Mouse (Mus musculus) embryo, embryonic 9.5 days (tissue): ENCODE measurements around the gene Man1a2.

ENCODE experiments used
- DNase-seq: peaks from one replicate; pipeline ENCODE4 v3.0.0-alpha.2; 2017; ENCODE audit errors: extremely low spot score

Man1a2 gene

GRCm38 (mm10) chr3:100568443-100569390 is 116.6 kb downstream of the Man1a2 start:
- peak; percentile 2 for DNase-seq

- no peak for DNase-seq
Observed at GRCm38 (mm10) chr3:100563565-100563964, 121.7 kb downstream of the Man1a2 start.

GRCm38 (mm10) chr3:100562455-100562854 is 122.8 kb downstream of the Man1a2 start:
- no peak for DNase-seq

- DNase-seq: no peak
Observed at GRCm38 (mm10) chr3:100561561-100562175, 123.6 kb downstream of the Man1a2 start.

- no peak for DNase-seq
Observed at GRCm38 (mm10) chr3:100559431-100559830, 125.9 kb downstream of the Man1a2 start.

- DNase-seq: no peak
Observed at GRCm38 (mm10) chr3:100558211-100558708, 127.0 kb downstream of the Man1a2 start.

- DNase-seq: peak; percentile 22
Observed at GRCm38 (mm10) chr3:100554843-100555242, 130.5 kb downstream of the Man1a2 start.

- DNase-seq: no peak
Observed at GRCm38 (mm10) chr3:100552171-100552570, 133.1 kb downstream of the Man1a2 start.

- no peak for DNase-seq
Observed at GRCm38 (mm10) chr3:100547913-100548292, 137.4 kb downstream of the Man1a2 start.

GRCm38 (mm10) chr3:100547162-100547912 is 138.0 kb downstream of the Man1a2 start:
- DNase-seq: no peak

GRCm38 (mm10) chr3:100536686-100537085 is 148.6 kb downstream of the Man1a2 start:
- DNase-seq: no peak

GRCm38 (mm10) chr3:100535902-100536301 is 149.4 kb downstream of the Man1a2 start:
- DNase-seq: no peak

- no peak for DNase-seq
Observed at GRCm38 (mm10) chr3:100535298-100535697, 150.0 kb downstream of the Man1a2 start.

GRCm38 (mm10) chr3:100534394-100534793 is 150.9 kb downstream of the Man1a2 start:
- no peak for DNase-seq

GRCm38 (mm10) chr3:100533429-100533828 is 151.9 kb downstream of the Man1a2 start:
- no peak for DNase-seq

- no peak for DNase-seq
Observed at GRCm38 (mm10) chr3:100530919-100531318, 154.4 kb downstream of the Man1a2 start.

- DNase-seq: no peak
Observed at GRCm38 (mm10) chr3:100530244-100530788, 155.0 kb downstream of the Man1a2 start.

GRCm38 (mm10) chr3:100522671-100523070 is 162.6 kb downstream of the Man1a2 start:
- no peak for DNase-seq

- DNase-seq: no peak
Observed at GRCm38 (mm10) chr3:100521626-100522025, 163.7 kb downstream of the Man1a2 start.

GRCm38 (mm10) chr3:100515754-100516141 is 169.6 kb downstream of the Man1a2 start:
- no peak for DNase-seq

GRCm38 (mm10) chr3:100515093-100515753 is 170.1 kb downstream of the Man1a2 start:
- DNase-seq: no peak
